Mouse (Mus musculus) B cell, adult 62 days (primary cell): ENCODE results near the gene Gm49711. TPM values are rescaled to one million over a fixed set of nuclear protein-coding genes. Genes with fewer than 3 reads are reported as not detected.

Source experiments
- total RNA-seq: library from RNA; stranded (reverse); gene quantifications from 4 replicates; pipeline ENCODE4 v1.2.4, GENCODE M21; 2023

The Gm49711 gene
- total RNA-seq = not detected in 4 replicates

DNA sequence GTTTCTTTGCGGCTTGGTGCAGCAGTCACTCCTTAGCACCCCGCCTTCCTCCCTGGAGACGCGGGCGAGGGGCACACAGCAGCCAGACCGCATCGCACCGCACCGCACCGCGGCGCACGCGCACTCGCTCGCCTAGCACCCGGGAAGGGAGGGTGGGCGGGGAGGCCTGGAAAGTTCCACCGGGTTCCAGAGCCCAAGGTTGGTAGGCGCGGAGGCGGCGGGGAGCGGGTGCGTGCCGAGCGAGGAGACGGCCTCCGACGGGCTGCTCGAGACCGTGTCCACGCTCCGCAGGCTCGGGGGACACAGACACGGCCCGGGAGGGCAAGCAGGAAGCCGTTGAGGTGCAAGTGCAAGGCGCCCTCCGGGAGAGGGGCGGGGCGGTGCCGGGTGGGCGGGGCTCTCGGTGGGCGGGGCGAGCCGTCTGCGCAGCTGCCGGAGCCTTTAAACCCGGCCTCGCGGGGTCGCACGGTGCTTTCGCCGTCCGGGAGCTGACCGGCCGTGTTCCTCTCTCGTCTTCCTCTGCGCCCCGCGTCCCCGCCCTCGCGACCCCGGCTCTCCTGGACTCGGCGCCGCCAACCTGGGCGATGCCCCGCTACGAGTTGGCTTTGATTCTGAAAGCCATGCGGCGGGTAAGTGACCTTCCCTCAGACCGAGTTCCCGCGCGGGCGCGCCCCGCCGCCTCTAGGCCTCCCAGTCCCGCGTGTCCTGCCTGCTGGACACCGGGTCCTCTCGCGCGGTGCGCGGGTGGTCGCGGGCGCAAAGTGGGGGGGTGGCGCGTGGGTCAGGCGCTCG is at the start of gene Gm49711, which contains the start of the genes Mrps6 and Slc5a3:
Gene Gm49711 (plus strand): TSS at position 465 of the 792 bp plus-strand sequence.
Gene Mrps6 (plus strand): TSS at position 419 of the 792 bp plus-strand sequence.
Gene Slc5a3 (plus strand): TSS at position 471 of the 792 bp plus-strand sequence.

Other genes starting within 250 kb of the Gm49711 start
- gene Mrps6, start within 50 bp of the Gm49711 start, total RNA-seq = 8.5 to 10.6 TPM (median 9.3 TPM) in 4 replicates
- 3.1 to 4.6 TPM (median 3.9 TPM) in 4 replicates for gene Slc5a3, start within 50 bp of the Gm49711 start, total RNA-seq
- not detected in 4 replicates for gene Kcne2, start 234.1 kb downstream of the Gm49711 start, total RNA-seq
- 16.0 to 25.4 TPM (median 24.3 TPM) in 4 replicates for gene Smim11, start 243.0 kb downstream of the Gm49711 start, total RNA-seq